Mouse (Mus musculus) hindbrain, postnatal 0 days (tissue): ENCODE data around the gene Grk6. TPM values are rescaled to one million over a fixed set of nuclear protein-coding genes. Genes with fewer than 3 reads are reported as not detected.

ENCODE experiments used
- ATAC-seq: fragments of 200-750 bp; cut with Nextera tagmentation; 2 replicates; pipeline ENCODE4 v1.8.0; 2017; ENCODE audit warnings: mild to moderate bottlenecking, moderate TSS enrichment, moderate library complexity
- DNase-seq: peaks from one replicate; pipeline ENCODE4 v3.0.0-alpha.2; 2015; ENCODE audit warnings: low spot score
- H3K27ac ChIP-seq: fragments of 300-500 bp; sonication (generic); 2 replicates; pipeline ENCODE4 v1.5.1; 2014; ENCODE audit warnings: mild to moderate bottlenecking
- H3K27me3 ChIP-seq: fragments of 300-500 bp; sonication (generic); 2 replicates; pipeline ENCODE4 v1.6.1; 2014; ENCODE audit warnings: low read length, mixed read lengths; ENCODE audit not compliant: insufficient read depth
- H3K36me3 ChIP-seq: fragments of 300-500 bp; sonication (generic); 2 replicates; pipeline ENCODE4 v1.6.1; 2014; ENCODE audit warnings: low read length, mixed read lengths; ENCODE audit not compliant: insufficient read depth
- H3K4me1 ChIP-seq: fragments of 300-500 bp; sonication (generic); 2 replicates; pipeline ENCODE4 v1.6.1; 2014; ENCODE audit warnings: antibody characterized with exemption, low read length, mixed read lengths; ENCODE audit not compliant: insufficient read depth
- H3K4me2 ChIP-seq: fragments of 300-500 bp; sonication (generic); 2 replicates; pipeline ENCODE4 v1.6.1; 2014; ENCODE audit warnings: low read depth, mild to moderate bottlenecking, low read length, moderate library complexity, mixed read lengths
- H3K4me3 ChIP-seq: fragments of 300-500 bp; sonication (generic); 2 replicates; pipeline ENCODE4 v1.5.1; 2014; ENCODE audit warnings: low read length
- H3K9ac ChIP-seq: fragments of 300-500 bp; sonication (generic); replicated peaks from 2 replicates; pipeline ENCODE4 v1.6.1; 2014; ENCODE audit warnings: mild to moderate bottlenecking, low read length, moderate library complexity, mixed read lengths
- H3K9me3 ChIP-seq: fragments of 300-500 bp; sonication (generic); 2 replicates; pipeline ENCODE4 v1.6.1; 2016; ENCODE audit warnings: low read length, mixed read lengths
- CTCF ChIP-seq: IDR thresholded peaks from 2 replicates; pipeline ENCODE4 v1.5.1; 2016; ENCODE audit warnings: antibody characterized with exemption, control low read depth, low read depth
- WGBS: fragments of 180-500 bp; shearing (Covaris S2); extraction: QIAGEN DNeasy Blood & Tissue Kit; methylation state at CpG from one replicate; pipeline ENCODE4 v1.1.7; 2014; 5-methylcytosine and 5-hydroxymethylcytosine counted together
- polyA plus RNA-seq: library from polyadenylated mRNA; unstranded; fragments of >200 nt; fragmentation: Nextera tagmentation; extraction: Ambion mirVana; gene quantifications from 2 replicates; pipeline ENCODE4 v1.2.1, GENCODE M21; 2015
- total RNA-seq: library from RNA; depleted of rRNA; stranded (reverse); fragments of >200 nt; gene quantifications from 2 replicates; pipeline ENCODE4 v1.2.3, GENCODE M21; 2014

Grk6 gene
- total and polyA plus RNA-seq, 2 experiments from 2014 or later = 34.7 to 72.2 TPM

DNA sequence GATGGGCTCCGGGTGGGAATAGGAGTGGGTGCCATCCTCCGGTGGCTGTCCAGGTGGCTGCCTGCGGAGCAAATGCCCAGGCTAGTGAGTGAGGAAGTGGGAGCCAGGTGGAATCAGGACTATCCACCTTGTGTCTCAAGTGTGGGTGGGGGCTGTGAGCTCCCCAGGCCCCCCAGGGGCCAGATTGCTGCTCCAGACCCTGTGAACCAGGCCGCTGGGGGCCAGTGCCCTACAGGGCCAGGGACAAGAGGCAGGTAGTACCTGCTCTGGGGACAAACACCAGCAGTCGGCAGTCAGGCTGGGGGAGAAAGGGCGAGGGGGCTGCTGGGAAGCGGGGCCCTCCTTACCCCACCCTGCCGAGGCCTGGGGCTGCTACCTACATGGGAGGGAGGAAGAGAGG is 31.4 kb downstream of the Grk6 start:
- Histone ChIP-seq H3K4me3 (no peak overlapping the region), H3K4me2 (no peak overlapping the region), H3K27me3 (no peaks in the 10 kb centered on the region), H3K27ac (no peak overlapping the region), H3K9me3 (no peaks in the 10 kb centered on the region), H3K4me1 (peaks cover 11% of the 10 kb centered on the region), H3K36me3 (peaks cover 48% of the 10 kb centered on the region), H3K9ac (no peak overlapping the region)
- 90% methylated on average over 8 of the region's 8 CpGs for WGBS
- TF ChIP-seq CTCF = no peak
- no peak for ATAC-seq
- DNase-seq = no peak

DNA sequence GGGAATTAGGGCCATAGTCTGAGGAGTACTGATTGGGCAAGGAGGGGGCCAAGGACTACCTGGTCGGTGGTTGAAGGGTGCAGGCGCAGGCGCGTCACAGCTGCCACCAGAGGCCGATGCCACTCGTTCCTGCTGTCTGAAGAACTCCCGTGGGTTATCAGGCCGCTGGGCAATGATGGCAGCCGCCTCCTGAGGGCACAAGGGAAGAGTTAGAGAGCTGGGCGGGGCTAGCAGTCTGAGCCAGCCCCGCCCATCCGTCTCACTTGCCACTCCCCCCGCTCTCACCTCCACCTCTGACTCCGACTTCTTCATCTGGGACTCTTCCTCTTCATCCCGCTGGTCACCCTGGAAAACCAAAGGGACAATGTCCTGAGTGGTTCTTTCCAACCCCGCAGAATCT is 32.6 kb downstream of the Grk6 start:
- no peak overlapping the region; the same call in 1 of the 2 replicates for H3K4me2 ChIP-seq
- H3K4me3 ChIP-seq = no peak overlapping the region
- no peaks in the 10 kb centered on the region for H3K27me3 ChIP-seq
- H3K36me3 ChIP-seq = peaks cover 58% of the 10 kb centered on the region
- no peaks in the 10 kb centered on the region for H3K9me3 ChIP-seq
- H3K9ac ChIP-seq = no peak overlapping the region
- DNase-seq (no peak), ATAC-seq (no peak)
- H3K4me1 ChIP-seq = peaks cover 11% of the 10 kb centered on the region
- H3K27ac ChIP-seq = peak overlapping the region; percentile 16; the same call in 1 of the 2 replicates
- no peak for TF ChIP-seq CTCF
- 63% methylated on average over 16 of the region's 16 CpGs for WGBS

DNA sequence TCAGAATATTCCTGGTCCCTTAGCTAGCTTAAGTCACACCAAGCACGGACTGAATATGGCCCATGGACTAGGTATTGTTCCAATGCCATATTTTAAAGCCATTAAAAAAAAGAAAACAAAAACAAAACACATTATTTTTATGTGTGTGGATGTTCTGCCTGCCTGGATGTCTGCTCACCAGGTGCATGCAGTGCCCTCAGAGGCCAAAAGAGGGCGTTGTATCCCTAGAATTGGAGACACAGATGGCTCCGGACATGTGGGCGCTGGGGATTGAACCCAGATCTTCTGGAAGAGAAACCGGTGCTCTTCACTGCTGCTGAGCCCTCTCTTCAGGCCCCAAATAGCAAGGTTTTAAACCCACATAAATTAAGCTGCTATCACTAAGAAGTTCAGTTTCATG is 33.2 kb downstream of the Grk6 start:
- H3K9ac ChIP-seq = no peak overlapping the region
- H3K36me3 ChIP-seq = peaks cover 58% of the 10 kb centered on the region
- peak; percentile 75 for TF ChIP-seq CTCF
- no peak overlapping the region for H3K4me3 ChIP-seq
- WGBS = 47% methylated on average over 5 of the region's 5 CpGs
- 0 out of 2 replicates have a peak overlapping the region, but pooled peaks have one; percentile 16 for H3K27ac ChIP-seq
- H3K4me2 ChIP-seq = no peak overlapping the region
- H3K4me1 ChIP-seq = peaks cover 13% of the 10 kb centered on the region
- H3K27me3 ChIP-seq = no peaks in the 10 kb centered on the region
- no peaks in the 10 kb centered on the region for H3K9me3 ChIP-seq
- ATAC-seq (no peak), DNase-seq (peak; percentile 78)

DNA sequence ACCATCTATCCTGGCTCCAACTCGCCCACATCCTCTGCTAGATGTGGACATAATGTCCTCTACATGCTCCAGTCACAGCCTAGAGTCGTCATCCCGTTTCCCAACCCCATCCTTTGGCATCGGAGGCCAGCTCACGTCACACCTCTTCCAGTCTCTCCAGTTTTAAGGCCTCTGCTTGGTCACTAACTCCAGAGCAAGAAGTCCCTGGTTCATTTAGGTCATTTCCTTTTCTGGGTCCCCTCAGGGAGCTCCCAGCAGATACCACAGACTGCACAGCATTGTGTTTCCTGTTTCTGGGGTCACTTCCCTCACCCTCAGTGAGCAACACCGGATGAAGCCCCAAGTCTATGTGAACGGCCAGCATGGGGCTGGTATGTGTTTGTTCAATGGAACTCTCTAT is 34.1 kb downstream of the Grk6 start:
- 75% methylated on average over 7 of the region's 7 CpGs for WGBS
- no peak for TF ChIP-seq CTCF
- H3K27ac ChIP-seq = no peak overlapping the region
- no peak overlapping the region for H3K9ac ChIP-seq
- H3K9me3 ChIP-seq = no peaks in the 10 kb centered on the region
- no peak overlapping the region for H3K4me3 ChIP-seq
- H3K36me3 ChIP-seq = peaks cover 58% of the 10 kb centered on the region
- no peaks in the 10 kb centered on the region for H3K27me3 ChIP-seq
- no peak overlapping the region for H3K4me2 ChIP-seq
- peaks cover 22% of the 10 kb centered on the region for H3K4me1 ChIP-seq
- DNase-seq = no peak
- no peak for ATAC-seq

DNA sequence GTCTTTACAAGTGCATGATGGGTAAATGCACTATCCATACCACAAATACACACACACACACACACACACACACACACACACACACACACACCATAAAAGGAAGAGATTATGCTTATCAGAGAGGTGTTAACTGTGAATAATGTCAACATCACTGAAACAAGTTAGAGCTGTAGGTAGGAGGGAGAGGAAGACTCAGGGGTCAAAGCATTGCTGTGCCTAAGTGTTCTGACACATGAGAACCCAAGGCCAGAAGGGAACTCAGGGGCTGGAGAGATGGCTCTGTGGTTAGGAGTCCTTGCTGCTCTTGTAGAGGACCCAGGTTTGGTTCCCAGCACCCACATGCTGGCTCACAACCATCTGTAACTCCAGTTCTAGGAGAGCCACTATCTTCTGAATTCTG is 35.1 kb downstream of the Grk6 start:
- Histone ChIP-seq H3K27ac (no peak overlapping the region), H3K4me1 (peaks cover 20% of the 10 kb centered on the region), H3K9ac (no peak overlapping the region), H3K9me3 (no peaks in the 10 kb centered on the region), H3K27me3 (no peaks in the 10 kb centered on the region), H3K36me3 (peaks cover 58% of the 10 kb centered on the region), H3K4me3 (no peak overlapping the region), H3K4me2 (no peak overlapping the region)
- no peak for TF ChIP-seq CTCF
- ATAC-seq = no peak
- no peak for DNase-seq

DNA sequence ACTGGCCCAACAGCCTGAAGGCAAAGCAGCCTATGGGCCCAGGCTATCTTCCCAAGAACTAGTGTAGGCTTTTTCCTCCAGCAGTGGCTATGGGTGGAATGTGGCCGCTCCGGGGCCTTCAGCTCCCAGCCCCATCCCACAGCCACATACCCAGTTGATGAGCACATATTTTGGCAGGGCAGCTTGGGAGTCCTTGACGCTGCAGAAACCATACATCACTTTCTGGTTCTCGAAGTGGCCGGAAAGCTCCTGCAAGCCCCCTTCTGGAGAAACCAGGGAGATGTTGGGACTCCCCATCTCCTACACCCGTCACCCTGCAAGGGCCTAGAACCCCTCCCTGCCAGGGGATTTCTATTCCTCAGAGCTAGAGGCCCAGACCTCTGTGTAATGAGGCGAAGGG is 37.7 kb downstream of the Grk6 start:
- Histone ChIP-seq H3K4me3 (peak overlapping the region; percentile 71; the same call in 1 of the 2 replicates), H3K36me3 (peaks cover 39% of the 10 kb centered on the region), H3K4me2 (peak overlapping the region; percentile 89; the same call in 1 of the 2 replicates), H3K9me3 (no peaks in the 10 kb centered on the region), H3K27ac (peak overlapping the region; percentile 99; the same call in 1 of the 2 replicates), H3K9ac (peak overlapping the region; percentile 35; the same call in 1 of the 2 replicates), H3K4me1 (peaks cover 23% of the 10 kb centered on the region), H3K27me3 (no peaks in the 10 kb centered on the region)
- ATAC-seq (no peak), DNase-seq (no peak)
- 47% methylated on average over 7 of the region's 7 CpGs for WGBS
- peak; percentile 27; the same call in 1 of the 2 replicates for TF ChIP-seq CTCF

DNA sequence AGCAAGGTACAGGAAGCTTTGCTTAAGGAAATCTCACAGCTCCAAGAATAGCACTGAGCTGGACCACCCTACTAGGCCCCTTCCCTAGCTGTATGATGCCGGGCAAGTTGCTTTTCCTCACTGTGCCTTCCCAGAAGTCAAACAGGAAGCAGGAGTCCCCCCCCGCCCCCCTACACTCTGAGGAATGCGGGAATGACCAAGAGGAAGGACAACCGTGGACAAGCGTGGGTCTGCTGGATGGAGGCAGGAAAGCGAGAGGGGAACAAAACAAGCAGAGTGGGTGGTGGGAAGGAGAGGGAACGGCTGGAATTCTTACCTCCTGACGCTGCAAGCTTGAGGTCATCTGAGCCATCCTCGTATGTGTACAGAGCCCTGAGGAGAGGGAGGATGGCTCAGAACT is 38.2 kb downstream of the Grk6 start:
- 17% methylated on average over 9 of the region's 9 CpGs for WGBS
- H3K9me3 ChIP-seq = no peaks in the 10 kb centered on the region
- peaks cover 37% of the 10 kb centered on the region for H3K36me3 ChIP-seq
- DNase-seq (no peak), ATAC-seq (no peak)
- peak overlapping the region; percentile 71 for H3K4me3 ChIP-seq
- H3K27me3 ChIP-seq = no peaks in the 10 kb centered on the region
- peak overlapping the region; percentile 35 for H3K9ac ChIP-seq
- peaks cover 23% of the 10 kb centered on the region for H3K4me1 ChIP-seq
- no peak for TF ChIP-seq CTCF
- H3K27ac ChIP-seq = peak overlapping the region; percentile 99
- peak overlapping the region; percentile 89 for H3K4me2 ChIP-seq
